Mouse (Mus musculus) spleen, postnatal 4 days (tissue): ENCODE measurements around the gene Tmtc1.

ENCODE experiments used
- DNase-seq, 2 experiments: peaks; one replicate each; pipeline ENCODE4 v3.0.0; 2022; ENCODE audit warnings: low spot score in 2 of 2

The Tmtc1 gene

DNA sequence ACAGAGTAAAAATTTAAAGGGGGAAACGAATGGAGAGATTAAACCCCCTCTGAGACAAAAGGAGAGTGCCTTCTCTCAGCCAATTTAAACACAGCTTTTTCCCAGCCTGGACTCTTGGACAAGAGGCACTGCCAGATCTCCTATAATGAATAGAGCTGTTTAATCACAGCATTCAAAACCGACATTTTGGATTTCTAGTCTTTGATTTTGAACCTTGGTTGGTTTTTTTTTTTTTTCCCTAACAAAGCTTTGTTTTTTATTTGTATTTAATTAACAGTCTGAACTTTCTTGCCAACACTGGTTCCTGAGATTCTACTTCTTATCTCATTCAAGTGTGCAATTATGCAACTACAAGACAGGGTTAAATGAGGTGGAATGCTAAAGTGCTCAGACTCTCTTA is 133.2 kb downstream of the Tmtc1 start:
- DNase-seq = no peak

DNA sequence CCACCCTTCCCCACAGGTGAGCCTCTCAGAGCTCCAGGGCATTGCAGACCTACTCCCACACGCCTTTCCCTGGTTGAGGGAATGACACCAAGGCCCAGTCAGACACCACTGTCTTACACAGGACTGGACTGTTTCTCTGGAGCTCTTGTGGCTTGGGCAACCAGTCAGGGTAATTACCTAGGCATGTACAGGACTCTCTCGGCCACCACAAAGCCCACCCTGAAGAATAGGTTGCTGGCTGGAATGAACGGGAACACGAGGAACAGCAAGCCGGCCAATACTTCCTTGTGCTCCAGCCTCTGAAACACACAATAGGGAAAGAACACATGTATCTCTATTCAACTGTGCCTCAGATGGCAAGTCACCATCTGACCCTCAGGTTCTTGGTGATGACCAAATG is 138.4 kb downstream of the Tmtc1 start:
- DNase-seq = no peak

DNA sequence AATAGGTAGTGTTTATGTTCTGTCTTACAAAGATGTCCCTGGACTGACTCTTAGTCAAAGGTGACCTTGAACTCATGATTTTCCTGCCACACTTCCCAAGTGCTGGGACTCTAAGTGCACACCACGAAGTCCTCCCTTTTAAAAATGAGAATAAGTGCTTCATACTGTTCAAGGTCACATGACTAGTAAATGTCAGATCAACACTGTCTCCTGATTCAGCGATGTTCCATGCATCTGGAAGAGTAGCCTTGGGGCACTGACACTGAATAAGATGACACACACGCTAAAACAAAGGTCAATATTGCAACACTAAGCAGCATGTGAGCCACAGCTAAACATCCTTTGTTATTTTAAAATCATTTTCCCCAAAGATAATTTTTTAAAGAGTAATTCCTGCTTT is 139.0 kb downstream of the Tmtc1 start:
- no peak for DNase-seq

DNA sequence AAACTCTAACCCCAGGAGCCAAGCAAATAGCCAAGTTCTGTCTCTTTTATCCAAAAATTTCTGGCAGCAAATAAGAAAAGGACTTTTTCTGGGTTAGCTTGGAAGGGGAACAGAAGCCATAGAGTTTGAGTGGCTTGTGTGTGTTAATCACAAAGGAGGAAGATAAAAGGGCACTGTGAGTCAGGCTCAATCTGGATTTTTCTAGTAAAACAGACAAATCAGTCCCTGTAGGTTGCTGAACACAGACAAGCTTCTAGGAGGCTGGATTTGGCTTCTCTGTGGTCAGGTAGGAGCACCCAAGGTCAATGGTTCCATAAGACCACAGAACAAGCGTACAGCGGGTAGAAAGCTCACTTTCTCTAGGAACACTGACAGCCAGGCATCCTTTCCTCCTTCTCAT is 141.9 kb downstream of the Tmtc1 start:
- DNase-seq = no peak

DNA sequence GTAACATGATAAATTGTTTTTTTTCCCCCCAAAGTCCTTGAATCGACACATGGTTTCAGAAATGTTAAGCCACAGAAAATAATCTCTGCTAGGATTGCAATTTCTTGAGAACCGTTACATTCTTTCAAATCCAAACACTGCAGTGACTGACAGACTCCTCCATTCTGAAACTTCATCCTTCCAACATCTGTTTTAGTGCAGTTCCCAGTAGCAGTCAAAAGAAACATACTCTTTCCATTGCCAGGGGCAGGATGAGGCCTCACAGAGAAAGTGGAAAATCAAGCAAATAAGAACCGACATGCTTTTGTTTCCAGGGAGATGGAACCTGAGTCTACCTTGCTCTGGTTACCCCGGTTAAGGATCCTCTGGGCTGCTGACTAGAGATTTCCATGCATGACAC is 147.1 kb downstream of the Tmtc1 start:
- no peak for DNase-seq

DNA sequence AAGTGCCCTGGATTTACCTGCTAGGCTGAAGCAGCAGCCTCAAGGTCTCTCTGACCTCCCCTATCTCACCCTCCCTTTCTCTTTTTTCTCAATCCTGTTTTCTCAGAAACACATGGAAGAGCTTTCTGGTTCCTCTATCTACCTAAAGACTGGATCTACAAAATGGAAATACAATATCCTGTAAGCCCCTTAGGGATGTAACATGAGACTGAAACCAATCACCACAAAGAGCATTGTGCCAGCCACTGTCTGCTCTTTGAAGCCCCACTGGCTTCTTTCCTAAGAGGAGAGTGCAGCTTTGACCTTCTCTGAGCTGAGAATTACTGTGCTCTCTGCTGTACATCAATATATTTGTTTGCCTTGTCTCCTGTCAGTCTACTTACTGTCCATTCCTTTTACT is 147.8 kb downstream of the Tmtc1 start:
- no peak for DNase-seq

DNA sequence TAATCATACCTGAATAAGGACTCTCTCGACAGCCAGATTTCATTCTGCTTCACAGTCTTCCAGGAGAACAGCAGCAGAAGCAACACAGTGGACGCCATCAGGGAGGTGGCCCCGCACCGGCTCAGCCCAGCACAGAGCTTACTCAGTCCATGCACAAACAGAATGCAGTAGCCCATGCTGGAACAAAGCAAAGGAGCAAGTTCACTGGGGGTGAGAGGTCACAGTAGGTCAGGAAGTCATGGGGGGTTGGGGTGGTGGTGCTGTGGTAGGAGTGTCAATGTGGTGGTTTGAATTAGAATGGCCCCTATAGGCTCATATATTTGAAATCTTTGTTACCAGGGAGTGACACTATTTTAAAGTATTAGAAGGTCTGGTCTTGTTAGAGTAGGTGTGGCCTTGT is 149.7 kb downstream of the Tmtc1 start:
- no peak for DNase-seq

DNA sequence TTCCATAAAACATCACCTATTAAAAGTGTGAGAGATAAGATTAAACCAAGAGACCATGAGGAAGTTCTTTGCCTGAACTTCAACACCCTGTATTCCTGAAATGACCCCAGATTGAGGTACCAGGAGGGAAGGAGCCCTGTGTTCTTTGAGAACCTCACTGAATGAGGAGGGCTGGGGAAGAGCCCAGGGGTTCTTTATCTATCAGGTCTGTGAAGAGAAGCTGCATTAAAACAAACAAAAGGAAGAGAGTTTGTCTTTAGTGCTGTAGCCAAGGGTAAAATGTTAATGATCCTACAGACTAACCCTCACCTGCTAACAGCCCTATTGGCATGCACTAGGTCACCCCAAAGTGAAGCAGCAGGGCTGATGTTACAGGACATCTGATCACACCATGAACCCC is 153.3 kb downstream of the Tmtc1 start:
- DNase-seq = no peak

DNA sequence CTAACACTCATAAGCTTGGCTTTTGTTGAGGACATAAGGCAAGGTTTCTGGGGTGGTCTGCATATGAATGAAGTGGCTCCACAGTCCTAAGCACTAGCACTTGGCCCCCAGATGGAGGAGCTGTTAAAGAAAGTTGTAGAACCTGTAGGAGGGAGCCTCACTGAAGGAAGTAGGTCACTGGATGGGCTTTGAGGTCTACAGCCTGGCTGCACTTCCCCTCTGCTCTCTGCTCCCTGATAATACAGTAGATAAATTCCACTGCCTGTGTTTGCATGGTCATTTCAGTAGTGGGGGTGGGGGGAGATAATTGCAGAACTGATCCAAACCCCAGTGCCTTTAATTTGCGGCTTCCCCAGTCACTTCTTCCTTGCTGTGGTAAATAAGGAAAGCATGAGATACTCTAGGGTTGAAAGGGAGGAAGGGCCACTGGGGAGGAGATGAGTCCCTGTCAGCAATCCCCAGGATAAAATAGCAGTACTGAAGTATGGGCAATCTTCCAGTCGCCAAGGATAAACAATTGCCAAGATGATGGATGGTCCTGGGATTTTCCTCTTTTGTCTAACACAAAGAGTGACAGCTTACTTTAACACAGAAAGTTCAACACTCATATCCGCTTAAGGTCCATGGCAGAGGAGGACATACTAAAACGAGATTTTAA is 160.8 kb downstream of the Tmtc1 start:
- DNase-seq = no peak

DNA sequence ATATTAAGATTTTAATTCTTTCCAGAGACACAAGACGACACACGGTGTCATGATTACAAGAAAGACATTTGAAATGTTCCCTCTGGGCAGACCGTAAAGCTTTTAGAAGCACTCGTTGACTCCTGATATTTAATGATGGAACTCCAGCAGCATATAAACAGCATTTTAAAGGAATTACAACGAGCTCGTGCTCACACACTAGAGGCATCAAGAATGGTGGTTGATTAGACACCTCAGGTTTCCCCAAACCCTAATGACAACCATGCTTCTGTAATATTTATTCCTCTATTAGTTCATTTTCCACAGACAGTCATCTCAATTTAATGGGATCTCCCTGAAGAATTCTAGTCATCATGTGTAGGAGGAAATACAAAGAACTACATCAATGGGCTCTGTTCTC is 164.9 kb downstream of the Tmtc1 start:
- DNase-seq = no peak

DNA sequence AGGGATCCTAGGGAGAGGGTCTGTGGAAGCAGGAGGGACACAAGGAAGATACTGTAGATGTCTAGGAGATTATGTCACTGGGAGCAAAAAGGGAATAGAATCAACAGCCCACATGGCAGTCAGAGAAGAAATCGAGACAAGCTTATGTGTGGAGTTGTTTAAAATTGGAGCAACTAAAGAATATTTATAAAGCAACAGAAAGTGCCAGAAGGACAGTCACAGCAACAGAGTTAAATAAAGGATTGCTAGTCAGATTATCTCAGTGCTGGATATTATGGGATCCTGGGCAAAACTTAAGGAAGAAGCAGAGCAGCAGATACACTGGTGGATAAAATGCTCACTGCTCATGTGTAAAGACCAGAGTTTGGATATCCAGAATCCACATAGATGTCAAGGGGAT is 167.8 kb downstream of the Tmtc1 start:
- no peak for DNase-seq

DNA sequence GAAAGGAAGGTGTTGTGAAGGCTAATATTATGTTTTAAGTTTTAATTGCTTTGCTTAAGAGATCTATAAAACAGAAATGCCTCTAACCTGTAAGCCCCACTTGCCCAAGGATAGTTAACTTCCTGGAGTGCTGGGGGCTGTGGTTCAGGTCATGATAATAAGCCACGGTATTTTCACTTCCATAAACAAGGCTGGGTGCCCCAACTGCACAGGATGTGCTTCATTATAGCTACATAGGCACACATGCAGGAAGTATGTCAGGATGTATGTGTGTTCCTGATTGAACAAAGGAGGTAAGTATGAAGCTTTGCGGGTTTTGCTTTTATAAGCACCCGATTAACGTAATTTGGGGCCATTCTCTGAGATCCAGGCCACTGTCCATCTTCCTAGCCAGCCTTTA is 169.1 kb downstream of the Tmtc1 start:
- no peak for DNase-seq

DNA sequence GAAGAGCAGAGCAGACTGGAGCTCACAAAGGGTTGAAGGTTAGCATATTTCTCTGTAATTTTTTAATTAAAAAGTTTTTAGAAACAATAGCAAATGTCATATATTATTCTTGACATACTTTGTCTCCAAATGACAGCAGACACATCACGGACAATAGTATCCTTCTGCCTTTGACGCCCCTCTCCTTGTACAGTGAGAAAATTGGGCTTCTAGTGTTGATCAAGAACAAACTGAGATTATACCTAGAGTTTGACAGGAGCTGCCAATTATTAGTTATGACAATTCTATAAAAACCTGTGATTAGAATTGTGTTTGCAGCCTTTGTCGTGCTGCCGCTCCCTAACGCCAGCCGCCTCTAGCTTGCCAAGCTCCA is 183.5 kb downstream of the Tmtc1 start:
- DNase-seq = no peak

DNA sequence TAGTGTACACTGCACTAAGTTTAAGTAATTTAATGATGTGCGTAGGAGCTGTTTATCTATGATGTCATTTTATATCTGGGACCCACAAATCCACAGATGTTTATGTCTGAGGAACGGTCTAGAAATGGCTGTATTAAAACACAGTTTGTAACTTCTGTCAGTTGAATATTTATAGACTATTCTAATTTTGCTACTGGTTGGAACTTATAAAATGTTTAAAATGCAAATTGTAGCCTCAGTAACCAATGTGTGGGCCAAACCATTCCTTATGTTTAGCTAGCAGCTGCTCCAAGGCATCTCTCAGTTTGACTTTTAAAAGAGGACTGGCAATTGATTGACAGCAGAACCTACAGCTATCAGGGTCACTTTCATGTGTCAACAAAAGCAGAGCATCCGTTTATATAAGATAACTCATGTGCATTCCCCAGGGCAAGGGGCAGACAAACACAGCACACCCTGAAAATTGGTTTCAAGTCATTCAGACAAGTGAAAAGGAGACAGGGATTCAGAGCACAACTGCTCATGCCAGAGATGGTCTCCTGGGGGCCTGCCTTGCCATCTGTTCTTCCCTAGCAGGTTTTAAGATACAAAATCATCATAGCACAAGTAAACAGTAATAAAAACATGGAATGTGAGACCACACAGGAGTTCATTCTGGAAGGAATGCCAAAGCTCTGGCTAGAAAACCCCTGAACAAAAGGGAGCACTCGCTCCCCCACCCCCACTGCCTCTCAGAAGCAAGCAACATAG is 184.0 kb downstream of the Tmtc1 start:
- DNase-seq = no peak

DNA sequence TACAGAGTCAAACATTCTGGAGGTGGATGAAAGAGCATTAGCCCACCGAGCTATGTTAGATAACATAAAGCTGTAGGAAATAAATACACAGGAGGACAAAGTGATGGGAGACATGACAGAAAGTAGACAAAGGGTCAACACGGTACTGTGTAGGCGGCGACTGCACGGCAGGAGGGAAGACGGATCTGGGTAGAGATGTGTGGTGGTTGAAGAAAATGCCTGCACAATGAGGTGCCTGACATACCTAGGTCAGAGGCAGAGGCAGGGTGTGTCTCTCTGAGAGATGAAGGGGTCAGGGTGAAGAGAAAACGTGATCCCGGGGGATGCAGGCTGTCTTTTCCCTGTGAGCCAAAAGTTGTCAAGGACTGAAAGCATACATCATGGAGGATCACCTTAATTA is 185.1 kb downstream of the Tmtc1 start:
- DNase-seq = no peak

DNA sequence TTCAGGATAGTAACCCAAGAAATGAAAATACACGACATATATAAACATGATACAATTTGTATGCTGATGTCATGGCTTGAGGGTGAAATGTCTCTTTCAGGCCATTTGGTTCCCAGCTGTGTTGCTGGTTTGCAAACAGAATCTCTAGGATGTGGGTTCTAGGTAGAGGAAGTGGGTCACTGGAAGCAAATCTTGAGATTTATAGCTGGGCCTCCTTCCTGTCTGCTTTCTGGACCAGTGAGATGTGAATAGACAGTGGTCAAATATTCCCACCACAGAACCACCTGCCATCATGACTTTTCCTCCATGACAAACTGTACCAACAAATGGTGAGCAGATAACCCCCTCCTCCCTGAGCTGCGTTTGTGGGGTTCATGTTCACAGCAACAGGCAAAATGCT is 186.4 kb downstream of the Tmtc1 start:
- DNase-seq = no peak

DNA sequence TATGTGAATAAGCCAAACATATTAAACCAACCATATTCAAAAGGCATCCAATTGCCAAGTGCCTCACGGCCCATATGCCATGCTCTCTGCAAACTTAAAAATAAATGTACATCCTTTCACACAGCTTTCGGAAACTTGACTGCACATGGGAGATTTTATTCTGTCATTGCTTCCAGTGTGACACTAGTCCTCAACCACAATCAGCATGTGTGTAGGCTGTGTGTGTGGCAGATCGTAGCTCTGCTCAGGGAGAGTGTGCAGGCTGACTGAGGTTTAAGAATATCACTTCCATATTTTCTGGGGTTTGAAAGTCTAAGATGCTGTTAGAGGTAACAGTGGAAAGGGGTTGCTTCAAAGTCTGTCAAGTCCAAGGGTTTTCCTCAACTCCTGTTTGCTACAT is 188.1 kb downstream of the Tmtc1 start:
- no peak for DNase-seq

DNA sequence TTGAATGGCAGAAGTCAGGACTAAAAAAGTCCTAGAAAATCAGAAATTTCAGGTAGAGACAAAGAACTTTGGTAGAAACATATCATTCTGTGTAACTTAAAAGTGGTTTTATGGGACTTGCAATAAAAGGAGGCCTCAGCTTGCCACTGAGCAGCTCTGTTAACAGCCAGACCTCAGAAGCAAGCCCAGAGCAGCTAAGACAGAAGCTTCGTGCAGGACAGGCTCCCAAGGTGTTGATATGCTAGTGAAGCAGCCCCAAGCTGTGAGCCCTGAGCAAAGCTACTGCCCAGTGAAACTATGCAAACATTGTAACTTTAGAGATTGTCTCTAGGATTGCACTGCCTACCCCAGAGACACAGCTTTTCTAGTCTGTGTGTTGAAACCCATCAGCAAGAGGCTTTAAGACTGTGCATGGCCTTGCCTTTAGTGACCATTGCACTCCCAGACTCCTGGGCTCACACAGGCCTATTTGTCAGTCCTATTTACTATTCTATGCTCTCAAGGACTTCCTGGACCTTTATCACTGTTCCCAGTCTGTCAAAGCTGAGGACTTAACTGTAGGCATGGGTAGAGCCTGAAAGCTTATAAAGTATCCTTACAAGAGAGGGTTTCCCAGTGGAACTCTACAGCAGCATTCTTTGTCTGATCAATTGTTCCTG is 188.7 kb downstream of the Tmtc1 start:
- no peak for DNase-seq

DNA sequence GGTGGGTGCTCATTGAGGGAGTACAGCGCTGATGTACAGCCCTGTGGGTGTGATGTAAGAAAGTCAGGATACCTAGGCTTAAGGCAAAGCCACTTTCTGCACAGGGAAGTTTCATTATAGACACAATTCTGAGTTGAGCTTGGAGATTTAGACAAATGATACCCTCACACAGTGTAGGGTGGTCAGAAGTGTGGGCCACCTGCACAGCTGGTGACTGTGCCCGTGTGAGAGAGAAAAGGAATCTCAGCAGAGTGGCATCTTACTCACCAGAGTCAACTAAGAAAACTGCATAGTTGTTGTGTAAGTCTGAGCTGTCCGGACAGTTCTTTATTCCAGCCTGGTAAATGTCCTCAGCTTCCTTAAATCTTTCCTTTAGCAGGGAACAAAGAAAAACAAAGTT is 195.0 kb downstream of the Tmtc1 start:
- no peak for DNase-seq

DNA sequence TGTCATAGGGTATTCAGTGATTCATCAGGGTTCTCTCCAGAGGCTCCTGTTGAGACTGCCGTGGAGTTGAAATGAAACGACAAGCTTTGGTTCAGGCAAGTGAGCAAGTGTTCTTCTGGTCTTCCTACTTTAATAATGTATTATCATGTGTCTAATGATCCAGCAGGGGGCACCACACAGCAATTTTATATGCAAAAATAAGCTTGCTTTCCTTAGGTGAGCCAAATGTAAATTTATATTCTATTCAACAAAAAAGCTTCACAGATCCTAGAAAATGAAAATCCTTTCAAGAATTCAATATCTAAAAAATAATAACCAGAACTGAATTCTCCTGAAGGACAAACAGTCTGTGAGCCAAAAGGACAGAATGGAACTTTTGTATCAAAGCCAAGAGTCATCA is 195.6 kb downstream of the Tmtc1 start:
- DNase-seq = no peak

DNA sequence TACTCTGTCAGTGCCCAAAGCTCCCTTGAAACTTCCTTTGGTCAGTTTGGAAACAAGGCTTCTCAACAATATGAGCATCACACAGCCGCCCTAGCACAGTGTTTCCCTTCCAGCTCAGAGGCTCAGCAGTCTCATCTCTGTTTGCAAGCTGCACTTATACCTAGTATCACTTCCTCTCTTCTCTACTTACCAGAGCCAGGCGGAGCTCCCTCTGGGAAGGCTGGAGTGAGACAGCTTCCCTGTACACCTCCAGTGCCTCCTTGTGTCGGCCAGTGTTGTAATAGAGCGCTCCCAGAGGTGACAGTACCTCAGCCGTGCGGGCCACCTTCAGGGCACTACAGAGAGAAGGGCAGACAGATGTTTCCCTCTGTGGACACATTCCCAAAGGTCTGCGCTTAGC is 197.6 kb downstream of the Tmtc1 start:
- no peak for DNase-seq

DNA sequence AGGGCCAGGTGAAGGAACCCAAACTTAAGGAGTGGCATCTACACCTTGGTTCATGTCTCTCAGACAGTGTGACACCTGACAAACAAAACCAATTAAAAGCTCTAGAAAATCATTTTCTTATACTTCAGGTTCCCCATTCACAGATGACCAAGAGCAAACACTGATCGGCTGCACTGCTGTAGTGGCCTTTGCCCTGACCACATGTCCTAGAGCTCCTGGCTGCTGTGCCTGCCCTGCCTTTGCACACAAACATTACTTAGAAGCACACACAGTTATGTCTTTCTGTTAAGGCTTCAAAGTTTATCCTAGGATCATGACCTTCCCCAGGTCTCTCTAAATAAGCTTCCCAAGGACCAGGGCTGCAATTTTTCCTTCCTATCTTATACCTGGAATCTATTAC is 199.4 kb downstream of the Tmtc1 start:
- no peak for DNase-seq

DNA sequence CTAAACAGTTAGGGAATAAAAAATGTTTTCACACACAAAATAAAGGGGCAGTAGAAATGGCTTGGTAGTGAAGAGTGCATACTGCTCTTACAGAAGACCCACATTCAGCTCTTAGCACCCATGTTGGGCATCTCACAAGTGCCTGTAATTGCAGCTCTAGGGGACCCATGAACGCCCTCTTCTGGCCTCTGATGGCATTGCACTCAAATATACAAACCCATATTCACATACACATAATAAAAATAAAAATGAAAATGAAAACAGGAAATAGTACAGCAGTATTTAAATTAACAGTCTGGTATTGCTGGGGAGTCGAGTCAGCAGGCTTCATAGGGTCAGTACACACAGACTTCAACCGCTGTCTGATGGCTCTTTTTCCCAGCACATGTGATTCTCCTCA is 201.9 kb downstream of the Tmtc1 start:
- no peak for DNase-seq
